Mouse (Mus musculus): Measurements from ENCODE around the gene Rnf4. TPM values are rescaled to one million over a fixed set of nuclear protein-coding genes. Genes with fewer than 3 reads are reported as not detected.

Rnf4 gene
- polyA plus RNA-seq, 1 experiment from 2014 or later: 60.4 TPM

- H3K27ac ChIP-seq (ENCODE audit: low read depth): no peak overlapping the region
- H3K27me3 ChIP-seq (ENCODE audit: insufficient read depth, low read length): no peaks in the 10 kb centered on the region
- no peaks in the 10 kb centered on the region for H3K4me1 ChIP-seq (ENCODE audit: insufficient read depth)
- TF ChIP-seq CTCF (IDR thresholded peaks at IDR 0.05; ENCODE audit: low read depth): no peak
- no peak for TF ChIP-seq EP300 (IDR thresholded peaks at IDR 0.05; ENCODE audit: low read depth)
- no peak overlapping the region for H3K9ac ChIP-seq (replicated peaks)
- 57% methylated on average over 3 of the region's 3 CpGs for WGBS (ENCODE audit: insufficient replicate concordance)
- DNase-seq (peak; percentile 33), ATAC-seq (no peak)
- H3K36me3 ChIP-seq (replicated peaks; ENCODE audit: insufficient read depth, low read length): no peaks in the 10 kb centered on the region
- no peaks in the 10 kb centered on the region for H3K9me3 ChIP-seq (ENCODE audit: low read length)
- H3K4me2 ChIP-seq (ENCODE audit: low read depth, low read length): no peak overlapping the region
- H3K4me3 ChIP-seq (ENCODE audit: low read depth, low read length): no peak overlapping the region
Measured at GRCm38 (mm10) chr5:34309016-34309415, 27.1 kb upstream of the Rnf4 start.

- 51% methylated on average over 2 of the region's 2 CpGs for WGBS (ENCODE audit: insufficient replicate concordance)
Measured at GRCm38 (mm10) chr5:34319491-34320034, 16.5 kb upstream of the Rnf4 start.

GRCm38 (mm10) chr5:34321236-34321635 is 14.9 kb upstream of the Rnf4 start:
- TF ChIP-seq CTCF (IDR thresholded peaks at IDR 0.05; ENCODE audit: low read depth): no peak
- no peak for TF ChIP-seq EP300 (IDR thresholded peaks at IDR 0.05; ENCODE audit: low read depth)
- ATAC-seq: no peak
- Histone ChIP-seq H3K4me1 (ENCODE audit: insufficient read depth) (peaks cover 2% of the 10 kb centered on the region; the same call in 1 of the 2 replicates), H3K27me3 (ENCODE audit: insufficient read depth, low read length) (no peaks in the 10 kb centered on the region), H3K9me3 (ENCODE audit: low read length) (no peaks in the 10 kb centered on the region), H3K4me3 (ENCODE audit: low read depth, low read length) (no peak overlapping the region), H3K27ac (ENCODE audit: low read depth) (no peak overlapping the region), H3K9ac (replicated peaks) (no peak overlapping the region), H3K36me3 (replicated peaks; ENCODE audit: insufficient read depth, low read length) (no peaks in the 10 kb centered on the region), H3K4me2 (ENCODE audit: low read depth, low read length) (no peak overlapping the region)
- 81% methylated on average over 4 of the region's 4 CpGs for WGBS (ENCODE audit: insufficient replicate concordance)
- no peak for DNase-seq

More at GRCm38 (mm10) chr5:34319491-34320034, 16.5 kb upstream of the Rnf4 start:
- TF ChIP-seq CTCF (IDR thresholded peaks at IDR 0.05; ENCODE audit: low read depth) (peak; percentile 38), EP300 (IDR thresholded peaks at IDR 0.05; ENCODE audit: low read depth) (no peak)
- ATAC-seq (peak; percentile 92), DNase-seq (no peak)
- Histone ChIP-seq H3K4me3 (ENCODE audit: low read depth, low read length) (no peak overlapping the region), H3K4me1 (ENCODE audit: insufficient read depth) (no peaks in the 10 kb centered on the region), H3K36me3 (replicated peaks; ENCODE audit: insufficient read depth, low read length) (no peaks in the 10 kb centered on the region), H3K27me3 (ENCODE audit: insufficient read depth, low read length) (no peaks in the 10 kb centered on the region), H3K4me2 (ENCODE audit: low read depth, low read length) (no peak overlapping the region), H3K9me3 (ENCODE audit: low read length) (no peaks in the 10 kb centered on the region), H3K9ac (replicated peaks) (no peak overlapping the region), H3K27ac (ENCODE audit: low read depth) (0 out of 2 replicates have a peak overlapping the region, but pooled peaks have one; percentile 26)

GRCm38 (mm10) chr5:34325286-34325685 is 10.8 kb upstream of the Rnf4 start:
- H3K4me2 ChIP-seq (ENCODE audit: low read depth, low read length): no peak overlapping the region
- DNase-seq (no peak), ATAC-seq (no peak)
- no peak overlapping the region for H3K9ac ChIP-seq (replicated peaks)
- TF ChIP-seq CTCF (IDR thresholded peaks at IDR 0.05; ENCODE audit: low read depth) (no peak), EP300 (IDR thresholded peaks at IDR 0.05; ENCODE audit: low read depth) (no peak)
- H3K4me1 ChIP-seq (ENCODE audit: insufficient read depth): peaks cover 4% of the 10 kb centered on the region; the same call in 1 of the 2 replicates
- H3K36me3 ChIP-seq (replicated peaks; ENCODE audit: insufficient read depth, low read length): no peaks in the 10 kb centered on the region
- no peak overlapping the region for H3K4me3 ChIP-seq (ENCODE audit: low read depth, low read length)
- H3K27ac ChIP-seq (ENCODE audit: low read depth): no peak overlapping the region
- no peaks in the 10 kb centered on the region for H3K27me3 ChIP-seq (ENCODE audit: insufficient read depth, low read length)
- peaks cover 1% of the 10 kb centered on the region; the same call in 1 of the 2 replicates for H3K9me3 ChIP-seq (ENCODE audit: low read length)

- no peaks in the 10 kb centered on the region for H3K27me3 ChIP-seq (ENCODE audit: insufficient read depth, low read length)
- H3K4me2 ChIP-seq (ENCODE audit: low read depth, low read length): peak overlapping the region; percentile 58; the same call in 1 of the 2 replicates
- peaks cover 2% of the 10 kb centered on the region; the same call in 1 of the 2 replicates for H3K9me3 ChIP-seq (ENCODE audit: low read length)
- no peak overlapping the region for H3K27ac ChIP-seq (ENCODE audit: low read depth)
- ATAC-seq (no peak), DNase-seq (no peak)
- 18% methylated on average over 4 of the region's 4 CpGs for WGBS (ENCODE audit: insufficient replicate concordance)
- H3K9ac ChIP-seq (replicated peaks): no peak overlapping the region
- H3K4me1 ChIP-seq (ENCODE audit: insufficient read depth): peaks cover 4% of the 10 kb centered on the region; the same call in 1 of the 2 replicates
- no peak for TF ChIP-seq EP300 (IDR thresholded peaks at IDR 0.05; ENCODE audit: low read depth)
- no peak for TF ChIP-seq CTCF (IDR thresholded peaks at IDR 0.05; ENCODE audit: low read depth)
- no peaks in the 10 kb centered on the region for H3K36me3 ChIP-seq (replicated peaks; ENCODE audit: insufficient read depth, low read length)
- H3K4me3 ChIP-seq (ENCODE audit: low read depth, low read length): no peak overlapping the region
Measured at GRCm38 (mm10) chr5:34326249-34326691, 9.8 kb upstream of the Rnf4 start.

- DNase-seq (no peak), ATAC-seq (peak; percentile 19; the same call in 1 of the 2 replicates)
- Histone ChIP-seq H3K4me2 (ENCODE audit: low read depth, low read length) (peak overlapping the region; percentile 58), H3K27ac (ENCODE audit: low read depth) (no peak overlapping the region), H3K9me3 (ENCODE audit: low read length) (peaks cover 2% of the 10 kb centered on the region; the same call in 1 of the 2 replicates), H3K9ac (replicated peaks) (peak overlapping the region; percentile 27; the same call in 1 of the 2 replicates), H3K4me1 (ENCODE audit: insufficient read depth) (peaks cover 4% of the 10 kb centered on the region; the same call in 1 of the 2 replicates), H3K4me3 (ENCODE audit: low read depth, low read length) (peak overlapping the region; percentile 26), H3K36me3 (replicated peaks; ENCODE audit: insufficient read depth, low read length) (no peaks in the 10 kb centered on the region), H3K27me3 (ENCODE audit: insufficient read depth, low read length) (no peaks in the 10 kb centered on the region)
- TF ChIP-seq EP300 (IDR thresholded peaks at IDR 0.05; ENCODE audit: low read depth) (no peak), CTCF (IDR thresholded peaks at IDR 0.05; ENCODE audit: low read depth) (no peak)
- 34% methylated on average over 31 of the region's 31 CpGs for WGBS (ENCODE audit: insufficient replicate concordance)
Measured at GRCm38 (mm10) chr5:34326875-34327576, 9.1 kb upstream of the Rnf4 start.

Data from liver, postnatal 0 days (tissue).